Mouse (Mus musculus) effector memory CD4-positive, alpha-beta T cell, adult 7 months (primary cell): Measurements from ENCODE around the gene Zfp937. TPM values are rescaled to one million over a fixed set of nuclear protein-coding genes. Genes with fewer than 3 reads are reported as not detected.

Experiments used
- polyA plus RNA-seq: library from polyadenylated mRNA; unstranded; fragments of 100-300 nt; shearing (Covaris generic); gene quantifications from one replicate; pipeline ENCODE4 v1.2.1, GENCODE M21; 2017

Gene Zfp937
- 0.68 TPM for polyA plus RNA-seq

DNA sequence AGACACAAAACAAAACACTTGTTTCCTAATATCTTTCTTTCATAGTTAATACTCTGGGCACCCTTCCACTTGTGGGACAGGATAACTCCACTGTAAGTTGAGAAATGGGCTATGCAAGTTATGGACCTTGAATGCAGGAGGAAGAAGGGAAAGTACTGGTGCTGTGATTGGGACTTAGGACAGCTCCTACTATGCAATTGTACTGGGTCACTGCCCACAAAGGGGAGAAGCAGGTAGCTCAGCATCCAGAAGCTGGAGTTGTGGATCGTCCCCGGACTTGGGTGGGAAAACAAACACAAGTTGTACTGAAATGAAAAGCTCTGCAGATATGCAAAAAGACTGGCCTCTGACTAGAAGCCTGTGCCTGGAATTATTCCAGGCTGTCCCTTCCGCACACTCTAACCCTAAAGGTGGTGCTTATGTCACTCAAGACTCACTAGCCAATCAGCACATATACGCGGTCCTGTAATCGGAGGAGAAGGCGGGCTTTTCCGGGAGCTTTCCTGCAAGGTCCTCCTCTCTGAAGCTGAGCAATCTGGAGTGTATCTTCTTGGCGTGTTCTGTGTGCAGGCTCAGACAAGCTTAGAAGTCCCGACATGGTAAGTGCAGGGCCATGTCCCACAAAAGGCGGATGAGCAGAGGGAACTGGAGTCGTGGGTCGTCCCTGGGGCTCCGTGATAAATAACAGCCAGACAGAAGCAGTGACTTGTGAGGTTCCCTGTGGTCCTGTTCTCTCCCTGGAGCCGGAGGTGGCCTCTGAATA is at the start of gene Zfp937:
Gene Zfp937 (plus strand): TSS at position 474 of the 763 bp plus-strand sequence.

DNA sequence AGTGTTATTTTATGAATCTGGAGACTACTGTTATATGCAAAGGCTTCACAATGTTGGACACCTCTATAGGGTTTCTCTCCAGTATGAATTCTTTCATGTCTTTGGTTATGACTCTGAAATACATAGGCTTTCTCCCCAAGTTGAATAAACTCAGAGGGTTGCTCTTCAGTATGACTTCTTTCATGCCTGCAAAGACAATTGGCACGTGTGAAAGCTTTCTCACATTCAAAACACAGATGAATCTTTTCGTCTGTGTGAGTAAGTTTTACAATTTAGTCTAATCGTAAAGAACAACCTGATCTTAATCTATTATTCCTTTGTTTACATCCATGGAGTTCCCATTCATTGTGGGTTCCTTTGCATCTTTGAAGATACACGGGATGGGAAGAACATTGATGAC is 38.3 kb upstream of the Zfp937 start, which contains the start of gene Gm10770:
Gene Gm10770 (minus strand): TSS at position 101 of the 400 bp plus-strand sequence.

DNA sequence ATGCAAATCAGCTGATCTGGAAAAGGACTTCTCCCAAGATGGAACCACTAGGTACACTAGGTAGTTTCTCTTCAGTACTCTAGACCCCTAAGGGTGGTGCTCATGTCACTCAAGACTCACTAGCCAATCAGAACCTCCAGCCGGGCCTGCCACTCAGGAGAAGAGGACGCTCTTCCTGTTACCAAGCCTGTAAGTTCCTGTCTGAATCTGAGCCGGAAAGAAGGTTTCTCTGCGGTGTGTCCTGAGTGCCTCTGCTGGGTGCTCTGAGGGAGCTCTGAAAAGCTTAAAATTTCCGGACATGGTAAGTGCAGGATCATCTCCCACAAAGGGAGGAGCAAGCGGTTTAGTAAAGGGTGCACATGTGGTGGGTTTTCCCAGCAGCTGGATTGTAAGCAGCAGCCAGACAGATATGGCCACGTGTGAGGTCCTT is 36.3 kb upstream of the Zfp937 start, which contains the start of gene Gm14139:
Gene Gm14139 (plus strand): TSS at position 186 of the 430 bp plus-strand sequence.

DNA sequence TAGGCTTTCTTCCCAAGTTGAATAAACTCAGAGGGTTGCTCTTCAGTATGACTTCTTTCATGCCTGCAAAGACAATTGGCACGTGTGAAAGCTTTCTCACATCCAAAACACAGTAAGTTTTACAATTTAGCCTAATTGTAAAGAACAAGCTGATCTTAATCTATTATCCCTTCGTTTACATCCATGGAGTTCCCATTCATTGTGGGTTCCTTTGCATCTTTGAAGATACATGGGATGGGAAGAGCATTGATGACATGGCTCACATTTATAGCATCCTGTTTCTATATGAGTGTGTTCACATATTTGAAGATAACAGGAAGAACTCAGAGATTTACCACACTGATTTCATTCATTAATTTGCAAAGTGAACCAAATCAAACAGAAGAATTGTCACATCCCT is 37.6 kb downstream of the Zfp937 start, which contains the start of gene Gm21994:
Gene Gm21994 (minus strand): TSS at position 101 of the 400 bp plus-strand sequence.

DNA sequence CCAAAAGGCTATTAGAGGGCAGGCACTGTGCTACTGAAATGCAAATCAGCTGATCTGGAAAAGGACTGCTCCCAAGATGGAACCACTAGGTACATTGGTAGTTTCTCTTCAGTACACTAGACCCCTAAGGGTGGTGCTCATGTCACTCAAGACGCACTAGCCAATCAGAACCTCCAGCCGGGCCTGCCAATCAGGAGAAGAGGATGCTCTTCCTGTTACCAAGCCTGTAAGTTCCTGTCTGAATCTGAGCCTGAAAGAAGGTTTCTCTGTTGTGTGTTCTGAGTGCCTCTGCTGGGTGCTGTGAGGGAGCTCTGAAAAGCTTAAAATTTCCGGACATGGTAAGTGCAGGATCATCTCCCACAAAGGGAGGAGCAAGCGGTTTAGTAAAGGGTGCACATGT is 39.4 kb downstream of the Zfp937 start, which contains the start of gene Gm14124:
Gene Gm14124 (plus strand): TSS at position 227 of the 400 bp plus-strand sequence.

Other genes with a start within 250 kb of the Zfp937 start
- 15.8 TPM for gene Zfp120, start 81.4 kb upstream of the Zfp937 start, polyA plus RNA-seq
- gene Gm10770, start 38.4 kb upstream of the Zfp937 start, polyA plus RNA-seq, result not detected
- not detected for gene Gm14139, start 36.3 kb upstream of the Zfp937 start, polyA plus RNA-seq
- gene Gm21994, start 37.5 kb downstream of the Zfp937 start, polyA plus RNA-seq, result 4.4 TPM
- gene Gm14124, start 39.4 kb downstream of the Zfp937 start, polyA plus RNA-seq, result not detected
- 1.8 TPM for gene Gm10130, start 105.6 kb downstream of the Zfp937 start, polyA plus RNA-seq
- gene 3300002I08Rik, start 144.7 kb downstream of the Zfp937 start, polyA plus RNA-seq, result 0.68 TPM
- gene Zfp442, start 233.4 kb downstream of the Zfp937 start, polyA plus RNA-seq, result 4.7 TPM